Mouse (Mus musculus) heart, adult 2 months (tissue): ENCODE data around the gene Errfi1. TPM values are rescaled to one million over a fixed set of nuclear protein-coding genes. Genes with fewer than 3 reads are reported as not detected.

ENCODE experiments used
- DNase-seq, 2 experiments: peaks; one replicate each; pipeline ENCODE4 v3.0.0; 2021
- H3K27ac ChIP-seq: fragments of 200-600 bp; 2 replicates; pipeline ENCODE4 v1.8.1; 2022
- H3K27me3 ChIP-seq: fragments of 200-500 bp; 2 replicates; pipeline ENCODE4 v1.6.1; 2012; ENCODE audit warnings: mild to moderate bottlenecking, low read length, inconsistent platforms, mixed read lengths; ENCODE audit not compliant: control insufficient read depth, insufficient read depth
- H3K36me3 ChIP-seq: fragments of 200-500 bp; 2 replicates; pipeline ENCODE4 v1.6.1; 2012; ENCODE audit warnings: low read length, inconsistent platforms; ENCODE audit not compliant: control insufficient read depth, insufficient read depth
- H3K4me1 ChIP-seq: fragments of 200-500 bp; 2 replicates; pipeline ENCODE4 v1.6.1; 2011; ENCODE audit warnings: low read length; ENCODE audit not compliant: control insufficient read depth, insufficient read depth
- H3K4me3 ChIP-seq: fragments of 200-600 bp; 2 replicates; pipeline ENCODE4 v1.8.1; 2022
- H3K79me2 ChIP-seq: fragments of 200-500 bp; replicated peaks from 2 replicates; pipeline ENCODE4 v1.6.1; 2012; ENCODE audit warnings: mild to moderate bottlenecking, inconsistent platforms, low read length, moderate library complexity, mixed read lengths; ENCODE audit not compliant: control insufficient read depth, insufficient read depth
- H3K9ac ChIP-seq: fragments of 200-500 bp; 2 replicates; pipeline ENCODE4 v1.6.1; 2012; ENCODE audit warnings: low read depth, mild to moderate bottlenecking, control low read depth, inconsistent platforms, low read length, mixed read lengths
- CTCF ChIP-seq: fragments of 200-600 bp; IDR thresholded peaks from 2 replicates; pipeline ENCODE4 v1.8.1; 2022; ENCODE audit warnings: antibody characterized with exemption, mild to moderate bottlenecking, moderate library complexity
- EP300 ChIP-seq: fragments of 200-500 bp; IDR thresholded peaks from 2 replicates; pipeline ENCODE4 v1.6.1; 2011; ENCODE audit warnings: low read depth, low read length, control low read depth; ENCODE audit not compliant: insufficient read depth
- POLR2A ChIP-seq: fragments of 200-500 bp; IDR thresholded peaks from 2 replicates; pipeline ENCODE4 v1.6.1; 2011; ENCODE audit warnings: mild to moderate bottlenecking, low read depth, low read length, control low read depth; ENCODE audit not compliant: insufficient read depth
- WGBS: fragments of 180-500 bp; shearing (Covaris S2); methylation state at CpG from one replicate; pipeline ENCODE4 v1.1.7; 2018; 5-methylcytosine and 5-hydroxymethylcytosine counted together
- intact Hi-C: fragments of 180-260 bp; cut with DNase I; formaldehyde crosslinking; loops from one replicate; pipeline ENCODE4 v1.15.1; 2025
- polyA plus RNA-seq: library from polyadenylated mRNA; depleted of rRNA; stranded (reverse); fragments of >200 nt; gene quantifications from 2 replicates; pipeline ENCODE4 v1.2.3, GENCODE M21; 2012
- total RNA-seq, 2 experiments: library from RNA; stranded (reverse); gene quantifications; 2 replicates each; pipeline ENCODE4 v1.2.3; 2021

Errfi1 gene
- total and polyA plus RNA-seq, 3 experiments, result 21.3 to 44.1 (median 22.1) TPM

- peaks cover 9% of the 10 kb centered on the region for H3K4me1 ChIP-seq
- peak overlapping the region; percentile 63; the same call in 1 of the 2 replicates for H3K27ac ChIP-seq
- TF ChIP-seq EP300 (no peak), CTCF (no peak), POLR2A (no peak)
- no peak overlapping the region for H3K9ac ChIP-seq
- intact Hi-C loops, result no loop called here
- peaks cover 2% of the 10 kb centered on the region; the same call in 1 of the 2 replicates for H3K79me2 ChIP-seq
- H3K27me3 ChIP-seq, result no peaks in the 10 kb centered on the region
- 72% methylated on average over 2 of the region's 2 CpGs for WGBS
- DNase-seq, result no peak
- H3K4me3 ChIP-seq, result no peak overlapping the region
- H3K36me3 ChIP-seq, result peaks cover 28% of the 10 kb centered on the region
Observed at GRCm38 (mm10) chr4:150861161-150861560, 7.4 kb downstream of the Errfi1 start.

- Histone ChIP-seq H3K27me3 (no peaks in the 10 kb centered on the region), H3K79me2 (no peaks in the 10 kb centered on the region; the same call in 1 of the 2 replicates), H3K27ac (no peak overlapping the region; the same call in 1 of the 2 replicates), H3K9ac (no peak overlapping the region), H3K36me3 (peaks cover 27% of the 10 kb centered on the region), H3K4me3 (no peak overlapping the region), H3K4me1 (peaks cover 7% of the 10 kb centered on the region)
- 50% methylated on average over 8 of the region's 8 CpGs for WGBS
- no peak for TF ChIP-seq EP300
- TF ChIP-seq CTCF, result no peak
- TF ChIP-seq POLR2A, result no peak
- intact Hi-C loops, result no loop called here
- no peak for DNase-seq
Observed at GRCm38 (mm10) chr4:150862626-150863375, 9.1 kb downstream of the Errfi1 start.

GRCm38 (mm10) chr4:150865371-150865770 is 11.7 kb downstream of the Errfi1 start:
- Histone ChIP-seq H3K36me3 (peaks cover 21% of the 10 kb centered on the region), H3K79me2 (no peaks in the 10 kb centered on the region; the same call in 1 of the 2 replicates), H3K27me3 (no peaks in the 10 kb centered on the region), H3K4me3 (no peak overlapping the region), H3K4me1 (peaks cover 13% of the 10 kb centered on the region), H3K9ac (no peak overlapping the region), H3K27ac (no peak overlapping the region)
- intact Hi-C loops, result no loop called here
- TF ChIP-seq POLR2A, result no peak
- peak; percentile 76 for TF ChIP-seq CTCF
- DNase-seq, result no peak

- DNase-seq, result no peak
- intact Hi-C loops, result no loop called here
- Histone ChIP-seq H3K27me3 (no peaks in the 10 kb centered on the region), H3K4me3 (no peak overlapping the region), H3K79me2 (no peaks in the 10 kb centered on the region; the same call in 1 of the 2 replicates), H3K27ac (no peak overlapping the region), H3K36me3 (peaks cover 16% of the 10 kb centered on the region), H3K9ac (no peak overlapping the region), H3K4me1 (peaks cover 14% of the 10 kb centered on the region)
- TF ChIP-seq POLR2A (no peak), EP300 (no peak), CTCF (no peak)
- WGBS, result 84% methylated on average over 11 of the region's 11 CpGs
Observed at GRCm38 (mm10) chr4:150866069-150866468, 12.3 kb downstream of the Errfi1 start.

GRCm38 (mm10) chr4:150866494-150866893 is 12.8 kb downstream of the Errfi1 start:
- H3K9ac ChIP-seq, result no peak overlapping the region
- H3K4me1 ChIP-seq, result peaks cover 14% of the 10 kb centered on the region
- peaks cover 13% of the 10 kb centered on the region for H3K36me3 ChIP-seq
- 83% methylated on average over 11 of the region's 12 CpGs for WGBS
- no peak overlapping the region for H3K27ac ChIP-seq
- no peak for DNase-seq
- H3K4me3 ChIP-seq, result no peak overlapping the region
- no peaks in the 10 kb centered on the region; the same call in 1 of the 2 replicates for H3K79me2 ChIP-seq
- no peaks in the 10 kb centered on the region for H3K27me3 ChIP-seq
- intact Hi-C loops, result no loop called here
- no peak for TF ChIP-seq CTCF
- no peak for TF ChIP-seq EP300
- TF ChIP-seq POLR2A, result no peak

- H3K27me3 ChIP-seq, result no peaks in the 10 kb centered on the region
- no peak for DNase-seq
- no peak overlapping the region for H3K9ac ChIP-seq
- H3K79me2 ChIP-seq, result no peaks in the 10 kb centered on the region
- H3K4me3 ChIP-seq, result no peak overlapping the region
- intact Hi-C loops, result no loop called here
- no peak overlapping the region for H3K27ac ChIP-seq
- peaks cover 18% of the 10 kb centered on the region for H3K4me1 ChIP-seq
- H3K36me3 ChIP-seq, result peaks cover 7% of the 10 kb centered on the region
- TF ChIP-seq POLR2A (no peak), EP300 (no peak), CTCF (no peak)
- WGBS, result 77% methylated on average over 6 of the region's 6 CpGs
Observed at GRCm38 (mm10) chr4:150868161-150868560, 14.4 kb downstream of the Errfi1 start.
